Mouse (Mus musculus) kidney, adult 2 months (tissue): ENCODE measurements at regions not wholly inside any gene's neighbourhood (a gene's known extent, or its start where the extent isn't known, plus 50 kb on each side); places are given as distances from the start of the nearest gene placed in this dataset.

Experiments
- CTCF ChIP-seq: fragments of 200-500 bp; conservative IDR thresholded peaks from 2 replicates; pipeline ENCODE4 v1.5.1; 2011; ENCODE audit warnings: low read depth, mild to moderate bottlenecking, control low read depth, low read length, moderate library complexity, mixed read lengths; ENCODE audit not compliant: insufficient read depth, insufficient read length
- POLR2A ChIP-seq: fragments of 200-500 bp; IDR thresholded peaks from one replicate; pipeline ENCODE4 v1.6.1; 2011; ENCODE audit warnings: low read depth, low read length, control low read depth

DNA sequence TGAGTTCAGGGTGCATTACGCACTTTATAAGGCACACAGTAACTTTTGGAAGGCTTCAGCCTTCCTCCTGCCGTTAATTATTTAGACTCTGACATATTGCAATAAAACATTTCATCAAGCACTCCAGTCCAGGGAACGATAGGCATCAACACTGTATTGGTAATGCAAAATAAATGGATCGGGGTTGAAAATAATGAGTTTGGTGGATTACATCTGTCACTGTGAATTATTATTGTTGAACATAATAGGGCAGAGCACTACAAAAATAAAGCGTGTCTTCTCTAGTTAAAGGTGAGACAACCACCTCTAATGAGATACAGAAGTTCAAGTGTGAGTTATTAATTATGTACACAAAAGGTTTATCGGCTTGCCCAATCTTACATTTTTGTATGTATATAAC is 593.4 kb upstream of the 4930412O13Rik start:
- no peak for TF ChIP-seq POLR2A
- no peak for TF ChIP-seq CTCF
